Mouse (Mus musculus): Measurements from ENCODE around the gene Pigt.
A peak's percentile ranks its signal among the peaks of the same experiment; 100 is the strongest.

The Pigt gene

DNA sequence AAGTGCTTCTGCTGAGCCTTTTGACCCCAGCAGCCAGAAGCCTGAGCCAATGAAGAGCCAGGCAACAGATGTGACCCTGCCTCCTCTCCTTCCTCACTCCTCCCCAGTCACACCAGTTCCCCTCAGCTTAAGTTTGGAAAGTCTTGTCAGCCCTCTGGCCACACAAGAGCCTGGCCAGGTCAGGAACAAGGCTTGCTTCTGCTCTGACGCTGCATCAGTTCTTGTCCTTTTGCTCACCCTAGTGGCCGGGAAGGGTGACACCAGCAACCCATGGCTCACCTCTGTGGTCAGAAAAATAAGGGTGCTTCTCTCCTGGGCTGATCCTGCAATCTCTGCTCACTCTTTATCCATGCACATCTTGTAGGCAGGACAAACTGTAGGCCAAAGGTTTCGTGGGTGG lies 23.5 kb downstream of the Pigt start:
- peak in 1 of 2 experiments; percentile 64 for DNase-seq (ENCODE audit: low spot score in 2 of 2)

DNA sequence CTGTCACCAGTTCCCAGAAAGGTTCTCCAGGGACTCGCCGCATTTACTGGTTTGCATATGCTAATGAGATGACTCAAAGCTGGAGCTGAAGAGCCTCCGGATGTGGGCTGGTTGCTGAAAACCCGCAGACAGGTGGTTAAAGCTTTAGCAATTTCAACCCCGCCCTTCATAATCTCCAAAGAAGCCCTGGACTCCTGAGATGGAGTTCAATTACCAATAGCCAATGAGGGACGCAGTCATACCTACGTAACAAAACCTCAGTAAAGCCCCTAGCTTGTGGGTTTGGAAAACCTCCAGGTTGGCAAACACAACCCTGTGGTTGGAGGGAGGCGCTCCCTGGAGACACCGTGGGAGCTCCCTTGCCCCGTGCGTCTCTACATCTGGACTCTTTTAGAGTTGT lies 24.5 kb downstream of the Pigt start:
- DNase-seq (ENCODE audit: low spot score in 2 of 2), result no peak

DNA sequence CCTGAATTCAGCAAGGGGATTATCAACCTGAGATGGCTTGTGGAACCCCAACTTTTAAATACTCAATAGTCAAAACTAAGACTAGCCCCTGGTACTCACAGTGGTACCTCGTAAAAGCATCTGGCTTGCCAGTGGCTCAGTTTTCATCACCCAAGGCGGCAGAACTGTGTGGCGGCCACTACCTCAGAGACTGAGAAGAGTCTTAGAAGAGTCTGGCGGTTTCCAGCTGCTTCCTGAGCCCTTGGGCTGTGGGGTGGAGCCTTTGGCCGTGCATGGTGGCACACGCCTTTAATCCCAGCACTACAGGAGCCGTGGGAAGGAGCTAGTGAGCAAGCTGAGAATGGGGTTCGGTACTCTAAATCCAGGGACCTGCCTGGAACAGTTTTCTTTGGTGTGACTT lies 25.0 kb downstream of the Pigt start:
- DNase-seq (ENCODE audit: low spot score in 2 of 2), result no peak

DNA sequence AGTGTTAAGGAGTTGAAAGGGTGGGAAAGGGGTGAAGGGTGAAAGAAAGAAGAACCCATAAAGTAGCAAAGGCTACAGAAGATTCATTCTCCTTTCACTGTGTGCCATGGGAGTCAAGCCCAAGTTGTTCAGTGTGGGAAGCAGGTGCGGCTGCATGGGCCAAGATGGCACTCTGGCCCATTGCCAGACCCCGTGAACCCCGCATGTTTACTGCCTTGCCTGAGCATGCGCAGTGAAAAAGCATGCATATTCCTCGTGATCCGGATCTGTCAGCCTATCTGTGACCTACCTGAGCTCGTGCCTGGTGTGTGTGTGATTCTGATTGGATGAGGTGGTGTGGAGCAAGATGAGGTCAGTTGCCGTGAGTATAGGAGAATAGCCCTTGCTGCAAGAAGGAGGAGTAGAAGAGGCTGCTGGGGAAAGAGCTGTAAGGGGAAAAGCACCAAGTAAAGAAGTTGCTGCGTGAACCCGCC lies 26.0 kb downstream of the Pigt start:
- DNase-seq (ENCODE audit: low spot score in 2 of 2), result peak in 1 of 2 experiments; percentile 53

DNA sequence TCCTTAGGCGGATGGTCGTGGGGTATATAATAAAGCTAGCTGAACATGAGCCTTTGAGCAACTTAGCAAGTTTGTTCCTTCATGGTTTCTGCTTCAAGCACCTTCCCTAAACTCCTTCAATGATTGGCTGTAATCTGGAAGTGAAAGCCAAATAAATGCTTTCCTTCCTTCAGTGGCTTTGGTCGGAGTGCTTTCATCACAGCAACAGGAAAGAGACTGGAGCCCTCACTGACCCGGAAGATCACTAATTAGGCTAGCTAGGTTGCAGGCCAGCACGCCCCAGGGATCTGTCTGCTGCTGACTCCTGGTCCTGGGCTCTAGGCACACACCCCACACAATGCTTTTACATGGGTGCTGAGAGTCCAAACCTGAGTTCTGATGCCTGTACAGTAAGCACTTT lies 31.2 kb downstream of the Pigt start:
- DNase-seq (ENCODE audit: low spot score in 2 of 2), result no peak

DNA sequence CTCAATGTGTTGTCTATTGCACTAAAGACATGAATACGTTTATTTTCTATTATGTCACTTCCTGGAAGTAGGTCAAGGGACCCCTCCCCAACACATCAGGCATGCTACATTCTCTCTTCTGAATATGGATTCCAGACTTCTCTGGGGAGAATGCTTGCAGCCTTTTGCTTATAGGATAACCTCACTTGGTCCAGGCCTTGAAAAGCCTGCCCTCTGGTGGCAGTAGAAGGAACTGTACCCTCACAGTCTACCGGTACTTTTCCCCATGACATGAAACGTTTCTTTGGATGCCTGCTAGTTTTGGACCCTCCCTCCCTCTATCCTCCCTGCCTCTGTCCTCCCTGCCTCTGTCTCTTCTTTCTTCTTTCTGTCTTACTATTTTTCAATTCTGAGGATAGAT lies 33.8 kb downstream of the Pigt start:
- peak; percentile 68 to 72 for DNase-seq (ENCODE audit: low spot score in 2 of 2)

DNA sequence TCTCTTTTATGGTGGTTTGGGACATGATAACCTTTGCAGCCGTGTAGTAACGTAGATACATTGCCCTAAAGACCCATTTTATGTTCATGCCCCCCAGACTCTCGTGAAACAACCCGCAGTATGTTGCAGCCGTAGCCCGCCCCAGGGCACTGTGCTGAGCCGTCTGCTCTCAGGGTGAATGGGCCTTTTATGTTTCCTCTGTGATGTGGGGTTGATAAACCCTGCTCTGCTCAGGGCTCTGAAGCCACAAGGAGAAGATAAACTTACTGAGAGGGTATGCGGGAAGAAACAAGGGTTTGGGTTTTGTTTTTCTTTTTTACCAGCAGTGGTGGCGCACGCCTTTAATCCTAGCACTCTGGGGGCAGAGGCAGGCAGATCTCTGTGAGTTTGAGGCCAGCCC lies 37.0 kb downstream of the Pigt start:
- no peak for DNase-seq (ENCODE audit: low spot score in 2 of 2)

DNA sequence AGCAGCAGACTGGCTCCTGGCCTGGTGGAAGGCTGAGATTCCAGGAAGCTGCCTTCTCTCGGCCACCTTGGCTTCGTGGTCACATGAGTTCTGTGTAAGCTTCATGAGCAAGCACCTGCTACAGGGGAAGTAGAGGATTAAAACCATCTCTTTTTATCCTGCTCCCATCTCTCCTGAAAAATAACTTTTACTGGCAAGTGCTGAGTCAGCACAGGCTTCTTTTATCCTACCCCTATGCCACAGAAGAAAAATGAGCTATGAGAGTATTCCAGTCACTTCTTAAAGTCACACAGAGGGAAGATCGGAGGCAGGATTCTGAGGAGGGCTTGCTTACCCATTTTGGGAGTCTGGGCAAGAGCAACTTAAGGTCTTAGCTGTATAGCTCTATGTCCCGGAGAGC lies 39.7 kb downstream of the Pigt start:
- no peak for DNase-seq (ENCODE audit: low spot score in 2 of 2)

DNA sequence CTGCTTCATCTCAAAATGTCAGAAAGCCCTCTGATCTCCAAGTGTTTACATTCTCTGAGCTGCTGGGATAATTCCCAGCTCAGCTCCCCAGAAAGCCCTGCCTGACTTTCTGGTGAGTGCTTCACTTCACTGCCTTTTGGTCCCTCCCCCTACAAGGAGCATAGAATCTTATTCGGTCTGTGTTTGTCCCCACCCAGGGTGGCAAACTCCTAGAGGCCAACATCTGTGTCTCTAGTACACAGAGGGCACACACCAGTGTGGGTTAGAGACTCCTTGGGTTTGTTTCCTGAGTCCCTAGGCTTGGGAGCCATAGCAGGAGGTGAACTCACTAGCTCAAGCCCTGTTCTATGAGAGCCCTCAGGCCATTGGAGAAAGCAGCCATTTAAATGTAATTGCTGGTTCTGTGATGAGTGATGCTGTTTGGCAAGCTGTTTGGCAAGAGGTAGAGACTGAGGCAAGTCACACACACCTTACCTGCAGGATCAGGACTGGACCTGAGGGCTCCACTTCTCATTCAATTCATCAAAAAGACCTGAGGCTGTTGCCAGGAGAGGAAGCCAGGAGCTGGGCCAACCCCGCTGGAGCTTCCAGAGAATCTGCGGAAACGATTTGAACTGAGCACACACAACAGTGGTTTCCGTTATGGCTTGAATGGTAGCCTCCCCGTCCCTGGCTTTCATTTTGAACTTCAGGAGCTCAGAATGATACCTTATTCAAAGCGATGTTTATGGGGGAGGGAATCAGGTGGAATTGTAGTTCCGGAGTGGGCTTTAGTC lies 43.5 kb downstream of the Pigt start:
- DNase-seq (ENCODE audit: low spot score in 2 of 2), result no peak

DNA sequence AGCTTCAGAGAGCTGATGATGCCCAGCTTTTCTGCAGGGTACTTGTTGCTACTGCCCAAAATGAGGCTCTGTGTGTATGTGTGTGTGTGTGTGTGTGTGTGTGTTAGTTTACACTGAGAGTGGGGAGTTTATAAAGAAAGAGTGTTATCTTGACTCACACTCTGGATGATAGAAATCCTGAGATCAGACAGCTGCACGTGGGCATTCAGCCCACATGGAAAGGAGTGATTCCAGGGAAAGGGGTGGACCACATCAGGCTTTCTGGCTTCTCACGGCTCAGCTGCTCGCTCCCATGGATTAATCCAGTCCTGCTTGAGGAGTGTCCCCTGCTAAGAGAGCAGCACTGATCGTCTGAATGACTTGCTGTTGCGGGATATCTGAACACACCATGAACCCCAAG lies 44.8 kb downstream of the Pigt start:
- DNase-seq (ENCODE audit: low spot score in 2 of 2), result no peak

DNA sequence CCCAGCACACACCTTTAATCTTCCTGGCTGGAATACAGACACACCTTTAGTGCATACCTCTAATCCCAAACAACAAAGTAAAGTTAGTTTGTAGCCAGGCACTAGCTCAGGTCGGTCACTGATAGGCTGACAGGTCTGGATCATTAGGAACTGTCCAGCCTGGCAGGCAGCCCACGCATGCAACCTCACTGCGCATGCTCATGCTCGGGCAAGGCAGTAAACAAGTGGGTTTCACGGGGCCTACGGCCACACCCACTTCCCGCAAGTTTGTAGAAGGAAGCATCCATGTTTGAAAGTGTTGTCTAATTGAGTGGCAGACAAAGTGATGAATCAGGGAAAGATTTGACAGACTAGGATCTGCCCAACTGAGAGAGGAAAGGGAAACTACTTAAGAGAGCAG lies 45.3 kb downstream of the Pigt start:
- DNase-seq (ENCODE audit: low spot score in 2 of 2), result no peak

DNA sequence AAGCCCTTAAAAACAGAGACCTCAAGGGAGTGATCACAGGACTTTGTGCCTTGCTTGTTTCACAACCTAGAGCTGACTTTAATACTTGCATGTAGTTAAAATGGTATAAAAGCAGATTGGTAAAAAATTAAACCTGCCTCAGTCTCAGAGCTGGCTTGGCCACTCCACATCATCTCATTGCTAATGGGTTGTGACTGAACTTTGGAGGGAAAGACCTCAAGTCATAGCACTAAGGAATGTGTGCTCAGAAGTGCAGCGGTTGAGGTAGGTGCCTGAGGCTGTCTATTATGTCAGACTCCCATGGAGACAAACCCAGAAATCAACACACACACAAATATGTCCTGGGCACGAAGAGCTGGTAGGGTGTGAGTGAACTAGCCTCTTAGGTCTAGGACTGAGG lies 46.4 kb downstream of the Pigt start:
- no peak for DNase-seq (ENCODE audit: low spot score in 2 of 2)

DNA sequence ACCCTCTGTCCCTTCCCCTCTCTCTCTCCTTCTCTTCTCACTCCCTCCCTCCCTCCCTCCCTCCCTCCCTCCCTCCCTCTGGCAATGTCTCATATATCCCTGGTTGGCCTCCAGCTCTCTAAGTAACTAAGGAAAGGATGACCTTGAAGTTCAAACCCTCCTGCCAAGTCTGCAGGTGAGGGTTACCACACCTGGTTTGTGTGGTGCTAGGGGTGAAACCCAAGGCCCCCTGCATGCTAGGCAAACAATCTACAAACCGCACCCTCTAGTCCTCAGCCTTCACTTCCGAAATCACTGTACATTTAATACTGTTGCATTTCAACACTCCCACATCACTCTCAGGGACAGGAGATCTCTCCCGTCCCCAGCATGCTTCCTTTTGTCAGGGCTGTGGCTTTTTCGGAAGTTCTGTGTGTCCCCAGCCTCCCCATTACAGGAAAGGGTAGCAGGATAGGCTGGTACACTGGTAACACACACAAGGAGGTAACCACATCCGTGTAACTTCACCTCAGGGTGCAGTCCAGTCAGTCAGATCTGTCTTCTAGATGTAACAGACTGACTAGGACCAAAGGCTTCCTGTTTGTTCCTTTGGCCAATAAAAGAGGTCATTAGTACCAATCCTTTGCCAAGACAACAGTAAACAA lies 47.3 kb downstream of the Pigt start:
- DNase-seq (ENCODE audit: low spot score in 2 of 2), result no peak

DNA sequence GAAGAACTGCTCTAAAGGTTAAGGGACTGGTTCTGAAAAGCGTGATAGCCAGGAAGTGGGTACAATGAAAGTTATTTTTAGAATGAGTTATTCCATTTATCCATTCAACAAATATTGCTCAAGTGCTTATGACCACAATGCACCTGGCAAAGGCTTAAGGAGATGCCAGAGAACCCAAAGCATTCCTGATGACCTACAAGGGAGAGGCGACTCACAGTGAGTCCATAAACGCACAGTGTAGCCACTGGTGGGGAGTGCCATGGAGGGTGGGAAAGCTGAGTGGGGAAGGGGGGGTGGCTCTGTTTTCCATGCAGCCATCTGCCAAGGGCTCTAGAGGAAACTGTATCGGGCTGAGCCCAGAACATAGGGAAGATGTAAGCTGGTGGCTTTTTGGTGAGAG lies 52.0 kb downstream of the Pigt start:
- no peak for DNase-seq (ENCODE audit: low spot score in 2 of 2)

DNA sequence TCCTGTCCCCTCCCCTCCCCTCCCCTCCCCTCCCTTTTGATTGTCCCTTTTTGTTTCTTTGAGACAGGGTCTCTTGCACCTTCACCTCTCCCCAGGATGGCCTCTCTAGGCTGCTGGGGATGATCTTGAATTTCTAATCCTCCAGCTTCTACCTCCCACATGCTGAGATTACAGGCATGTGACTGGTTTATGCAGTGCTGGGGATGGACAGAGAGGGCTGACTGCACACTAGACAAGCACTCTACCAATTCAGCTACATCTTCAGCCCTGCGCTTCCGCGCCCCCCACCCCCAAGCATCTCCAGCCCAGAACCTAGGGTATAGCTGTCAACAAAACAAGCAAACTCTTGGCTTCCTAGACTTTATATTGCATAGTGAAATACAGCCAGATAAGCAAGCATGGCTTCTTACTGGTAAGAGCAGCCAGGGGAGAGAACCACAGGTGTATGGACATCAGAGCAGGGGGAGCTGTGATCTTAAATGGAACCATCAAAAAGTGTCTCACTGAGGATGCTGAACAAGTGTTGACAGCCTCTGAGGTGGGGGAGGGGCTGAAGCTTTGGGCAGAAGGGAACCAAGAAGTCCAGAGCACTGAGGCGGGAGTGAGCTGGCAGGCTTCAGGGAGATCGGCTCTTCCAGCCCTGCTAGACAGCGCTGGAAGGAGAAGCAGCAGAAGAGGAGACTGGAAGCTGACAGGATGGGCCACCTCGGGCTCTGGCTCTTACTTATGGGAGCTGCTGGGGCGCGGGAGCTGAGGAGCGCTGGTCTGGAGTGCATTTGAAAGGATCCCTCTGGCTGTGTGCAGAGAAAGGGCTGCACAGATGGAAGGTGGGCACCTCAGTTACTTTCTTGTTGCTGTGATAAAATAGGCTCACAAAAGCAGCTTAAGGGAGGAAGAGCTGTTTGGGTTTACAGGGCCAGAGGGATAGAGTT lies 52.9 kb downstream of the Pigt start:
- no peak for DNase-seq (ENCODE audit: low spot score in 2 of 2)

DNA sequence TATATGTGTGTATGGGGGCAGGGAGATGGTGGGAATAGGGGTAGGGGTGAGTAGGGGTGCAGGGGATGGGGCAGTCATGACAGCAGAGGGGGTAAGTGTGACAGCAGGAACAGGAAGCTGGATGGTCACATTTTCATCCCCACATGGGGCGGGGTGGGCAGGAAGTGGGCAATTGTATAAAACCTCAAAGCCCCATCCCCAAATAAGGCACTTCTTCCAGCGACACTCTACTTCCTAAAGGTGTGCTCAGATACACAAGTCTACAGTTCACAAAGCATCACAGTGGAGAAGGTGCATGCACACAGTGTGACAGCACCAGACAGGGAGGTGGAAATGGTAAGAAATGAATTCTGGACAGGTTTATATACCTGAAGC lies 53.6 kb downstream of the Pigt start:
- DNase-seq (ENCODE audit: low spot score in 2 of 2), result no peak

DNA sequence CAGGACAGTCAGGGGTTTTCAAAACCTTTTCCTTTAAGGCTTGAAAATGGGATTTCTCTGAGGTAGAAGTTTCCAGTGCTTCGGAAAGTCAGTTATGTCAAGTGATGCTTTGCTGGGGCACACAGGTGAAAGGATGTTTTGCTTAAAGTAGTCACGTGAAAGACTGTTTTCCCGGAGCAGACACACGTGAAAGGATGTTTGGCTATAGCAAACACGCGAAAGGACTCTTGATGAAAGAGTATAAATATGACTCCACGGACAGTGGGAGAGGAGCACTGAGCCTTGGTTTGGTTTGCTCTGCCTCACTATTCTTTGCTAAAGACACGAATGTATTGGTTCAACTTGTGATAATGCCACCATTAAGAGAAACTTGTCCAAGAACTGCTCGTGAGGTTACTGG lies 54.2 kb downstream of the Pigt start:
- no peak for DNase-seq (ENCODE audit: low spot score in 2 of 2)
